Mouse (Mus musculus): ENCODE results near the gene Pirt. TPM values are rescaled to one million over a fixed set of nuclear protein-coding genes. Genes with fewer than 3 reads are reported as not detected.
A peak's percentile ranks its signal among the peaks of the same experiment; 100 is the strongest.

Gene Pirt
- 2.4 and 3.1 TPM in 2 replicates for polyA plus RNA-seq (2012; rRNA removed)

GRCm38 (mm10) chr11:66911811-66912210 is at the start of gene Pirt:
Gene Pirt (plus strand): TSS chr11:66911981.
- 54% methylated on average over 10 of the region's 10 CpGs for WGBS
- DNase-seq (ENCODE audit: low read depth, low spot score) = no peak

GRCm38 (mm10) chr11:66871701-66872100 is 40.1 kb upstream of the Pirt start:
- WGBS = 6% methylated on average over 5 of the region's 5 CpGs
- DNase-seq (ENCODE audit: low read depth, low spot score) = no peak

DNA sequence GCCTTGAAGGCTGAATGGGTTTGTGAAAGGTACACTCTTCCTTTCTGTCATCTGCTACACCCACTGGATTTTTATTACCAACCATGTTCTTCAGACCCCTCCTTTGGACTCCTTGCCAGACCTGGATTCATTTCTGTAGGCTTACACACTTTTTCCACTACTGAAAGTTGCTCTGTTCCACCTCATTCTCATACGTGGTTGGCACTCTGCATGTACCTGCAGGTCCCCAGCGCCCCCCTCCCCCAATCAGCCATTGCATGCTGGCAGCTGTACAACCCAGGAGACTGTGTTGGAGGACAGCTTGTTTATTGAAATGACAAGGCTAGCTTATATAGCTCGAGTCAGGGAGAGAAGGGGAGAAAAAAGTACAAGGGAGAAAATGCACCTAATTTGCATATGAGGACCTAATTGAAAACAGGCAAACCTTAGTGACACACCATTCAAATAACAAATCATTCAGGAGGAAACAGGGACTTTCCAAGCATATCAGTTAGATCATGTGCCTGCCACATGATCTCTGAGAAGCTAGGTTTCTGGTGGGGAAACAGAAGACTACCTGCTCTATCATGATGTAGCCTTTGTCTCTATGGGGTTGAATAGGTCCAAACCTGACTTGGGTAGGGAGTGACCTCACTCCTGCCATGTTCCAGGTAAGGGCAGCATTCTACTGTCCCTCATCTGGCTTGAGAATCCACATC is 38.9 kb upstream of the Pirt start:
- WGBS = 46% methylated on average over 3 of the region's 3 CpGs
- DNase-seq (ENCODE audit: low read depth, low spot score) = no peak

- 69% methylated on average over 2 of the region's 2 CpGs for WGBS
- DNase-seq (ENCODE audit: low read depth, low spot score) = no peak
Measured at GRCm38 (mm10) chr11:66881291-66881690, 30.5 kb upstream of the Pirt start.

GRCm38 (mm10) chr11:66882224-66883040 is 29.3 kb upstream of the Pirt start:
- 58% methylated on average over 7 of the region's 7 CpGs for WGBS
- DNase-seq (ENCODE audit: low read depth, low spot score) = no peak

DNA sequence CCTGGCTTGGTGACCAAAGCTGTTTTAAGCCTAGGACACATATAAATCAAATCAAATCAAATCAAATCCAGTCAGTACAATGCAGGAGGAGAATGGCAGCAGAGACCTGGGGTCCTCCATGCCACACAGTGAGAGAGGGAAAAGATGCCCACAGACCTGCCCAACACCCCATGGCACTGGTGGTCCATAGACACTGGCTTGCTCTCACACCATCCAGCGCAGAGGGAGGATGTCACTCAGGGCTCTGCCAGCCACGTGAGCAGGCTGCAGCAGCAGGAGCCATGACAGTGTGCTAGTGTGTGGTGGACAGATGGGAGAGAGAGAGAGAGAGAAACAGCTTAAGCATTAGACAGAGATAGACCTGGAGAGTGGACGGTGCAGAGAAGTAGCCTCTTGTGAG is 19.2 kb upstream of the Pirt start:
- WGBS = 76% methylated on average over 3 of the region's 3 CpGs

DNA sequence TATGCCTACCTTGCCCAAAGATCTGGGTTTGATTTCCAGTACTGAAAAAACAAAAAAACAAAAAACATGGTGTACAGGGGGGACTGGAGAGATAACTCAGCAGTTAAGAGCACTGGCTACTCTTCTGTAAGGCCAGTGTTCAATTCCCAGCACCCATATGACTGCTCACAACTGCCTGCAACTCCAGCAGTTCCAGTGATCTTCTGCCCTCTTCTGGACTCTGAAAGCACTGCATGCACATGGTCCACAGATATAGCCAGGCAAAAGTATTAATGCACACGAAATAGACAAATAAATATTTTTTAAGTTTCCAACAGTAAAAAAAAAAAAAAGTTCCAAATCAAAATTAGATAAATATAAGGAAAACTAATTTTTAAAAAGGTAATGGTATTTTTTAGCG is 13.0 kb upstream of the Pirt start:
- WGBS = 89% methylated on average over 2 of the region's 2 CpGs
- DNase-seq (ENCODE audit: low read depth, low spot score) = no peak

More for the DNA sequence above, 19.2 kb upstream of the Pirt start:
- DNase-seq (ENCODE audit: low read depth, low spot score) = no peak

GRCm38 (mm10) chr11:66899426-66899825 is 12.4 kb upstream of the Pirt start:
- 17% methylated on average over 7 of the region's 7 CpGs for WGBS
- no peak for DNase-seq (ENCODE audit: low read depth, low spot score)

GRCm38 (mm10) chr11:66902801-66903200 is 9.0 kb upstream of the Pirt start:
- 63% methylated on average over 7 of the region's 7 CpGs for WGBS
- no peak for DNase-seq (ENCODE audit: low read depth, low spot score)

GRCm38 (mm10) chr11:66905617-66906384 is 6.0 kb upstream of the Pirt start:
- 20% methylated on average over 21 of the region's 21 CpGs for WGBS
- peak; percentile 56 for DNase-seq (ENCODE audit: low read depth, low spot score)

DNA sequence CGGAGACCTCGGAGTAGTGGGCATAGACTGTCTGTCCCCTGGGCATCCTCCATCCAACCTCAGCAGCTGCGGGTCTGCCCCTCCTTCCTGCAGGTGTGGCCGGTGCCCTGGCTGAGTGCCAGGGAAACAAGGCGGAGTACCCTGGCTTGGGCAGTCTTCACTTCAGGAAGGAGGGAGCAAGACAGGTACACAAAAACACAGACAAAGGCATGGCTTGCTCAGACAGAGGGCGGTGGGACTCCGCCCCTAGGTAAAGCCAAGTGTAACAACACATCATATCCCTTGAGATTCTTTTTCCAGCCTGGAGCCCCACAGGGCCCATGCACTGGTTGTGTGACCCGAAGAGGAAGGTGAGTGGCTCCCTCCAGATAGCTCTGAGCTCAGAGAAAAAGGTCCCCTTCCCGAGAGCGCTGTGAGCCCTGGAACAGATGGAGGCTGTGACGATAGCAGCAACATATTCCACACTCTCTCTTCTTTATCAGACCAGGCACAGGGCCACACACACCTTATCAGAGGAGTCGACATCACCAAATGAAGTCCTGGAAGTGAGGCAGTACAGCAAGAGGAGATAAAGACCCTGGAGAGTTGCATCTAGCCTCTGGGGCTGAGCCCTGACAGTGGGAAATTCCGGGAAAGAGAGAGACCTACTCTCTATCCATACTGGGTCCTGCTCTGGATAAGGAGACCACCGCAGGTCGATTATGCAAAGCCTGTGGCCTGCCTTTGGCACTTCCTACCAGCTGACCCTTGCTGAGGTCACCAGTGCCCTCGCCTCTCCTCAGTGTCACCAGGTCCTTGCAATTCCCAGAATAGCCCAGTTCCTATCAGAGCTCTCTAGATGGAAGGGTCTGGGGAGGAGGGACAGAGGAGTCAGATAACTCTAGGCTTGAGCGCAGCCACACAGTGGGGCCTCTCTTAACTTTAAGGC is 1.0 kb downstream of the Pirt start:
- peak; percentile 46 for DNase-seq (ENCODE audit: low read depth, low spot score)
- WGBS = 33% methylated on average over 17 of the region's 17 CpGs

DNA sequence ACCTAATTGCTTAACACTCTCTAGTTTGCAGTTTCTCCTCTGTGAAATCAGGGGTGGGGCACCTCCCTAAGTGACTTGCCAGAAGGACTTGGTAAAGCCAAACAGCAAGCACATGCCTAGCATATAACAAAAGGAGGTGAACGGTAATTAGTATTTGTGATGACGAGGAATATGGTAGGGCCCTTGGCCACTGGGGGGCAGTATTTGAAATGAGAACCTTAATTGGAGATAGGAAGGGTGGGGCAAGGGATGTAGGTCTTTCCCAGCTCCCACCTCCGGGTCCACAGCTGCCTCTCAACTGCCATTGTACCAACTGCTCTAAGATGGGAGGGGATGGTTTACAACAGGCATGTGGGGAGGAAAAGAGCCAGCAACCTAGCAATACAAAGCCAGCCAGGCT is 2.5 kb downstream of the Pirt start:
- peak; percentile 64 for DNase-seq (ENCODE audit: low read depth, low spot score)
- 2% methylated on average over 3 of the region's 3 CpGs for WGBS

GRCm38 (mm10) chr11:66920012-66920411 is 8.2 kb downstream of the Pirt start:
- DNase-seq (ENCODE audit: low read depth, low spot score) = no peak
- 85% methylated on average over 2 of the region's 2 CpGs for WGBS

DNA sequence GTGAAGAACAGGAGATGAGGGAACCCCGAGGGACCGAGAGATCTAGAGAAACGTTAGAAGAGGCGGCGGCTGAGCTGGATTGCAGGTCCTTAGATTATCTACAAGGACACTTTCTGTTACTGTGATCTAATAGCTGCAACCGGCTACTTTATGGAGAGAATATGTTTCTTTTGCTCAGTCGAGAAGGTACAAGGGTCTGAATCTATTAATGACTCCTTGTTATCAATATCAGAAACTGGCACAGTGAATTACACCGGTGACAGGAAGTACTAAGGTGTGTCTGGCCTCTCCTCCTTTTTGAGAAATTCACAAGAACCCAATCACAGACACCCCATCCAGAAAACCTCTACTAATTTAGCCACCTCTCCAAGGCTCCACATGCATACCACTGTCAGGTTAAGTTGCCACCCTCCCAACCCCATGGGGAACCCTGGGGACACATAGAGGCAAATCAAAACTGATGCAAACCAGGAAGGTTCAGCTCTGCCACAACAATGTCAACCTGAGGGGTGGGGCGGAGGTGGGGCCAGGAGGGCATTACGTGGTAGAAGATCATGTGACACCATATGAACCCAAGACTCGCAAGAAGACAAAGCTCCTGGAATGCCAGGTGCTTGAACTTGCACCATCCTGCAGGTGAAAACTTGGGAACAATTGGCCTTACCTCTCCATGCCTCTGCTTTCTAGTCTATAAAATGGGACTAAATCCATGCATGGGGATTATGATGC is 12.5 kb downstream of the Pirt start:
- WGBS = 63% methylated on average over 11 of the region's 11 CpGs

DNA sequence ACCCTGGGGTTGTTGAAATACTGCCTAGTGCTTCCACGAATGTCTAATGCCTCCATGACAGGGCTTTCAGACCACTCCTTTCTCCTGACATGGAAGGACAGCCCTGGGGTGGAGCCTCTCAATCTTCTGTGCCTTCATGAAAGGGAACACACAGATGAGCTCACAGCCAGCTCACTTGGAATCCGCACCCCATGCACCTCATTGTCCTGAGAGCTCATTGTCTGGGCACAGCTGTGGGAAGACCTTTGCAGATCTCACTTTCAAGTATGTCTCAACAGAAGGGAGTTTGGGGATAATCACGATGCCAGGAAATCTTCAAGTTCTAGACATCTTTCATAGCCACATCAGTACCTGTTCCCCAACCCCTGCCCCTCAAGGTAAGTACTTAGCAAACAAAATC is 16.5 kb downstream of the Pirt start:
- WGBS = 76% methylated on average over 3 of the region's 3 CpGs
- no peak for DNase-seq (ENCODE audit: low read depth, low spot score)

More for the DNA sequence above, 12.5 kb downstream of the Pirt start:
- no peak for DNase-seq (ENCODE audit: low read depth, low spot score)

DNA sequence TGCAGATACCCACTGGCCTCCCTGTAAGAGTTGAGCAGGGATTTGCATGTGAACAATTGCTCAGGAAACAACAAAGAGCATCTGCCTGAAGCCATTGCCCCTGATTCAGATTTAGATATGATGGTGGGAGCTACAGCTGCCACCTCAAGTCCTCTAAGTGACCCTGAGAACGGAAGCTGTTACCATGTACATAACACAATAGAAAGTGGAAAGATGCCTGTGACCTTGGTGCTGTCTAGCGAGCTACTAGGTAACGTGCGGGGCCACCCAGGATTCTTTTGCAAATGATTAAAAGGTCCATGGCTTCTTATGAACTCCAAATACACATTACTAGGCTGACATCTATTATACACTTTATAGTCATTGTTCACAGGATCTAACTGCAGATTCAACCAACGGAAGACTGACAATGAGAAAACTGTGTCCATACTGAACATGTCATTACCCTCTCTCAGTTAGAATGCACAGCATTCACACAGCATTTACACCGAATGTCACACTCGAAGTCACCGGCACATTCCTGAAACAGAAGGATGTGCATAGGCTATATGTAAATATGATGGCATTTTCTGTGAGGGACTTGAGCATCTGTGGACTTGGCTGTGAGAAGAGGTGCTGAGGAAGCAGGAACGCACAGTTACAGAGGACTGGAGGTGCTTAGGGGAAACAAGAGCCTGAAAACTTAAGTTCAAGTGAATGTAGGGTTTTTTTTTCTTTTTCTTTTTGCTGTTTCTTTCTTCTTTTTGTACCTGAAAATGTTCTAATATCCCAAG is 21.2 kb downstream of the Pirt start:
- no peak for DNase-seq (ENCODE audit: low read depth, low spot score)
- 87% methylated on average over 9 of the region's 9 CpGs for WGBS

GRCm38 (mm10) chr11:66934428-66935173 is 22.8 kb downstream of the Pirt start:
- WGBS = 34% methylated on average over 7 of the region's 7 CpGs
- DNase-seq (ENCODE audit: low read depth, low spot score) = no peak

Data from large intestine, adult 2 months (tissue).